Mouse (Mus musculus) forebrain, embryonic 10.5 days (tissue): ENCODE results near the gene Map1a. TPM values are rescaled to one million over a fixed set of nuclear protein-coding genes. Genes with fewer than 3 reads are reported as not detected.

Source experiments
- DNase-seq: peaks from one replicate; pipeline ENCODE4 v3.0.0-alpha.2; 2017; ENCODE audit warnings: low spot score; ENCODE audit errors: extremely low spot score
- H3K27ac ChIP-seq: fragments of 300-500 bp; sonication (generic); 2 replicates; pipeline ENCODE4 v1.5.1; 2016; ENCODE audit warnings: mild to moderate bottlenecking
- H3K27me3 ChIP-seq: fragments of 300-500 bp; sonication (generic); 2 replicates; pipeline ENCODE4 v1.6.1; 2016; ENCODE audit warnings: mild to moderate bottlenecking; ENCODE audit not compliant: poor library complexity, severe bottlenecking
- H3K36me3 ChIP-seq: fragments of 300-500 bp; sonication (generic); replicated peaks from 2 replicates; pipeline ENCODE4 v1.6.1; 2016; ENCODE audit warnings: mild to moderate bottlenecking, moderate library complexity
- H3K4me1 ChIP-seq: fragments of 300-500 bp; sonication (generic); 2 replicates; pipeline ENCODE4 v1.6.1; 2016
- H3K4me3 ChIP-seq: fragments of 300-500 bp; sonication (generic); 2 replicates; pipeline ENCODE4 v1.5.1; 2016; ENCODE audit warnings: mild to moderate bottlenecking, moderate library complexity
- H3K9me3 ChIP-seq: fragments of 300-500 bp; sonication (generic); 2 replicates; pipeline ENCODE4 v1.6.1; 2016; ENCODE audit warnings: mild to moderate bottlenecking, moderate library complexity
- WGBS: fragments of 180-500 bp; shearing (Covaris S2); methylation state at CpG from one replicate; pipeline ENCODE4 v1.1.7; 2016; 5-methylcytosine and 5-hydroxymethylcytosine counted together
- polyA plus RNA-seq: library from polyadenylated mRNA; unstranded; fragments of >200 nt; fragmentation: Nextera tagmentation; extraction: Ambion mirVana; gene quantifications from 2 replicates; pipeline ENCODE4 v1.2.1, GENCODE M21; 2016

The Map1a gene
- polyA plus RNA-seq, 1 experiment from 2014 or later, result 6.6 TPM

DNA sequence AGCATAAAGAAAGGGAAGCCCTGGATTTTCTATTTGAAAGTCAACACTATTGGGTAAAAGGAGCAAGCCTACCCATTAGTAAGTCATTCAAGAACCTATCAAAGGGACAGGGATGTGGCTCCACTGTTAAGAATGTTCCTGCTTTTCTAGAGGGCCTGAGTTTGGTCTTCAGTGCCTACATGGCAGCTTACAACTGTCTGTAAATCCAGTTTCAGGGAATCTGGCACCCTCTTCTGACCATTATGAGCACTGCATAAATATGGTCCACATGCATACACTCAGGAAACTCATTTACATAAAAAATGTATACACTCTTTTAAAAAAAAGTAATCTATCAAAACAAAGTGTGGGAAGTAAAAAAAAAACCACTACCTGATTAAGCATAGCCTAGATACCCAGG lies 49.7 kb downstream of the Map1a start:
- DNase-seq, result no peak
- no peak overlapping the region for H3K27ac ChIP-seq
- H3K27me3 ChIP-seq, result no peaks in the 10 kb centered on the region
- no peaks in the 10 kb centered on the region for H3K4me1 ChIP-seq
- H3K9me3 ChIP-seq, result no peaks in the 10 kb centered on the region
- H3K4me3 ChIP-seq, result no peak overlapping the region
- peaks cover 9% of the 10 kb centered on the region; the same call in 1 of the 2 replicates for H3K36me3 ChIP-seq

DNA sequence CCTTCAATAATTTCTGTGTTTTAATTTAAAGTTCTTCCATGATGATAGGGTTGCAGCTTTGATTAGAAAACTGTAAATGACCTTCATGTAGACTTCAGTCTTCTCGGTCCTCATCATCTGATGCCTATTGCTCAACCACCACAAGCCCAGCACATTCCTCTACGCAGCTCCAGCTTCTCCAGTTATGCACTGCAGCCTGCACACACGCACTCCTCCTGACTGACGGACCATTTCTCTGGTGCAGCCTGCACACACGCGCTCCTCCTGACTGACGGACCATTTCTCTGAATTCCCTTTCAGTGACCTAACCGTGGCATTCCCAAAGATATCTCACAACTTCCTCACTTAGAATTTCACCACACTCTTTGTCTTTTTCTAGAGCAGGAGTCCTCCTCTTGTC lies 63.8 kb downstream of the Map1a start:
- WGBS, result 83% methylated on average over 8 of the region's 8 CpGs
- Histone ChIP-seq H3K9me3 (no peaks in the 10 kb centered on the region), H3K27ac (no peak overlapping the region), H3K36me3 (0 out of 2 replicates have a peak, but pooled peaks cover 3% of the 10 kb centered on the region), H3K27me3 (peaks cover 22% of the 10 kb centered on the region), H3K4me1 (peaks cover 19% of the 10 kb centered on the region), H3K4me3 (no peak overlapping the region)
- DNase-seq, result no peak

DNA sequence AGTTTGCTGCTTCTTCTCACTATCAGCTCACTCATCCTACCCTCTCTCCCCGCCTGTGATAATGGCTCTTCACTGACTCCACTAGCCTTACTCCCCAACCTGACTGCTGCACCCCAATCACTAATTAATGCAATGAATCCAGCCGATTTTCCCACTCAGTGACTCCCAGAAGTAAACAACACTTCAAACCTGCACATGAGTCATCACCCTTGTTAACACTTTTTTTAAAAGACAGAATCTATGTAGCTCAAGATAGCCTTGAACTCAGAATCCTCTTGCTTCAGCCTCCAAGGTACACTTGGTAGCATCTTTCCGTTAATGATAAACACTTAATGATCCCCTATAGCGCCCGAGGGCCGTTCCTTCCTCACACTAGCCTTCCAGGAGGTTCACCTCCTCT lies 65.0 kb downstream of the Map1a start:
- Histone ChIP-seq H3K4me3 (peak overlapping the region; percentile 67), H3K36me3 (0 out of 2 replicates have a peak, but pooled peaks cover 2% of the 10 kb centered on the region), H3K27ac (peak overlapping the region; percentile 93), H3K4me1 (peaks cover 31% of the 10 kb centered on the region), H3K9me3 (no peaks in the 10 kb centered on the region), H3K27me3 (peaks cover 34% of the 10 kb centered on the region)
- 4% methylated on average over 6 of the region's 6 CpGs for WGBS
- no peak for DNase-seq

DNA sequence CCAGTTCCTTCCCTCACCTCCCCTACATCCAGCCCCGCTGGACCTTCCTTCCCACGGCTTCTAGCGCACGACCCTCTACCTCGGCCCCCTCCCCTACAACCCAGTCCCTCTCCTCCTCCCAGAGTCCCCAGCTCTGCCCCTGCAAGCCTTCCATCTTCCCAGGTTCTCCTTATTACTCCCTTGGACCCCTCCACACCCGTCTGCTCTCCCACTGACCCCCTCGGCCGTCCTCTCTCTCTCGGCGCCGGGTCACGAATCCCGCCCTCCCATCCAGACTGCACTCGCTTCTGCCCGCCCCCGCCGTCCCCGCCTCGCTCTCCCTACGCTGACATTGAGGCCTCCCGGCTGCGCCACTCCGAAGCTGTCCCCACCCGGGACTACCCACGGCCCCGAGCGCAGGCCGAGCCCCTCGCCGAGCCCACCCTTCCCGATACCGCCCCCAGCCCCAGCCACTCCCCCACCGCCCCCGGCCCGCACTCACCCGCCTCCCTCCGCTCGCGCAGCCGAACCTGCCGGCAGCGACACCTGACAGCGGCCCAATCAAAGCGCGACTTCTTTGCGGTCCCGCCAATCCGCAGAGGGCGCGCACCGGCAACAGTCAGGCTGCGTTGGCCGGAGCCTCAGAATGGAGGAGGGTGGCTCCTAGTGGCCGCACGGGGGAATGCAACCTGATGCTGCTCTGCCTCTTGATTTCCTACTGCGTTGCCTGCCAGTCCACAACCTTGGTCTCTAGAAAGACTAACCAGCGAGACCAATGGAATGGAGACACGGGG lies 65.6 kb downstream of the Map1a start, which contains the start of gene Ppip5k1:
Ppip5k1 (minus strand) TSS at position 577 of the 773 bp plus-strand sequence.
- peaks cover 32% of the 10 kb centered on the region for H3K4me1 ChIP-seq
- H3K4me3 ChIP-seq, result peak within 1 kb of the TSS; percentile 67
- under 1% methylated on average over 58 of the region's 58 CpGs for WGBS
- H3K9me3 ChIP-seq, result no peaks in the 10 kb centered on the region
- H3K27ac ChIP-seq, result peak within 1 kb of the TSS; percentile 93
- peak; percentile 98 for DNase-seq
- H3K27me3 ChIP-seq, result peaks cover 39% of the 10 kb centered on the region
- H3K36me3 ChIP-seq, result no peaks in the 10 kb centered on the region

DNA sequence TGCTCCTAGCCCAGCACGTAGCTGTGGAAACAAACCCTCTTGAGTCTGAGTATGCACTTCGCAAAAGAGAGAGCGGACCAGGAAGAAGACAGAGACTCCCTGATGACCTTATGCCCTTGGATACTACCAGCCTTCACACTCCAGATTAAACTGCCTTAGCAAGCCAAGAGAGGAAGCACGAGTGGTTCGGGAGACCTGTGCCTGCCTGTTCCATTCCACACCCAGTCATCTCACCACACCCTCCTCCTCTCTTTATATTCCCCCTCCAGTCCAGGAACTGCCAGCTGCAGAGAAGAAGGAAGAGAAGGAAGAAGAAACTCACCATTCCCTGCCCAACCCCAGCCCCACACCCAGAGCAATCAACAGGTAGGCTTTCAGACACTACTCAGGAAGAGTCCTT lies 68.1 kb downstream of the Map1a start, which contains the start of gene Ckmt1:
Ckmt1 (plus strand) TSS at position 221 of the 400 bp plus-strand sequence.
- Histone ChIP-seq H3K27me3 (peaks cover 39% of the 10 kb centered on the region), H3K4me3 (peak within 1 kb of the TSS; percentile 49), H3K9me3 (no peaks in the 10 kb centered on the region), H3K36me3 (no peaks in the 10 kb centered on the region), H3K4me1 (peaks cover 32% of the 10 kb centered on the region), H3K27ac (0 out of 2 replicates have a peak within 1 kb of the TSS, but pooled peaks have one; percentile 41)
- WGBS, result 72% methylated on average over 5 of the region's 5 CpGs
- no peak for DNase-seq

DNA sequence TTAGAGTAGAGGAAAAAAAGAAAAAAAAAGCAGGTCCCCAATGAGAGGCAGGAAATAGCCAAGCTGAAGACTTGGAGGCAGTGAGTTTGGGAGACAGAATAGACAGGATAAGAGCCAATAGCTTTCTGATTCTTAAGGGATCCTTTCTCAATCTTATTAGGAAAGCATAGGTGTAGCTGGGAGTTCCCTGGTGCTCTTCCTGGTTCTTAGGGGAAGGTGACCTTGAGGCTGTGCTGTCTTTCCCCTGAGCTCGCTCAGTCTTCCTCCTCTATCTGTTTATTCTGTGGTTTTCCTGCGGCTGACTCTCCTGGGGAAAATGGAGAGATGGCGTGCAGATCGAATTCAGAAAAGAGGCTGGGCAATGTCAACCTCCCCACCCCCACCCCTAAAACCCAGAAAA lies 68.6 kb downstream of the Map1a start:
- DNase-seq, result no peak
- H3K4me1 ChIP-seq, result peaks cover 32% of the 10 kb centered on the region
- 6% methylated on average over 4 of the region's 4 CpGs for whole genome bisulfite sequencing

DNA sequence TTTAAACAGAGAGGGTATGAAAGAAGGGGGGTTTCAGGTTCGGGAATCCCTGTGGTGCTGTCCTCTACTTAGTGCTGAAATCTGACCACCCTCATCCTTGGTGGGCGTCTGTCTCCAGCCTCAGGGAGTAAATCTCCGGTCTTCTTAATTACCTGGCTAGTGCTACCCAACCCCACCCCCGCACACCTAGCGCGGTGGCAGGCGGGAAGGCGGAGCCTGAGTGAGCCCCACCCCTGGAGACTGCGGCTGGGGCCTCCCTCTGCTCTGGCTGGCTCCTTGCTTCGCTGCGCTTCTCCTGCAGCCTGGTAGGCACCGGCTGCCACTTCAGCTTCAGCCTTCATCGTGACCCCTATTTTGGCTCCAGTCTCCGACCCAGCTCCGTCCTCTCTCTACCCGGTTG lies 69.0 kb downstream of the Map1a start:
- Histone ChIP-seq H3K4me3 (peak overlapping the region; percentile 49), H3K9me3 (no peaks in the 10 kb centered on the region), H3K4me1 (peaks cover 32% of the 10 kb centered on the region), H3K36me3 (no peaks in the 10 kb centered on the region), H3K27me3 (peaks cover 39% of the 10 kb centered on the region), H3K27ac (peak overlapping the region; percentile 41; the same call in 1 of the 2 replicates)
- WGBS, result under 1% methylated on average over 16 of the region's 16 CpGs
- DNase-seq, result peak; percentile 50

More for the DNA sequence above, 68.6 kb downstream of the Map1a start:
- H3K9me3 ChIP-seq, result no peaks in the 10 kb centered on the region
- peak overlapping the region; percentile 49 for H3K4me3 ChIP-seq
- peaks cover 39% of the 10 kb centered on the region for H3K27me3 ChIP-seq
- no peak overlapping the region for H3K27ac ChIP-seq
- H3K36me3 ChIP-seq, result no peaks in the 10 kb centered on the region

DNA sequence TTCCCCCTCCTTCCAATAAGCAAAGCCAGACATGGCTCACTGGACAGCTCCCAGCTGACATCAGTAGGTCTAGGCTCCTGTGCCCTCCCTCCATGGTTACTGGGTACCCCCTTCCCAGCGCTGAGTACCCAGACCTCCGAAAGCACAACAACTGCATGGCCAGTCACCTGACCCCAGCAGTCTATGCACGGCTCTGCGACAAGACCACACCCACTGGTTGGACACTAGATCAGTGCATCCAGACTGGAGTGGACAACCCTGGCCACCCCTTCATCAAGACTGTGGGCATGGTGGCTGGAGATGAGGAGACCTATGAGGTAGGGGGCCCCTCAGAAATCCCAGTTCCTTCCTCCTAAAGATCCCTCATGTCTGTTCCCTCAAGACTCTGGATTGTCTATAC lies 70.1 kb downstream of the Map1a start:
- Histone ChIP-seq H3K27ac (no peak overlapping the region), H3K4me1 (peaks cover 26% of the 10 kb centered on the region), H3K36me3 (no peaks in the 10 kb centered on the region), H3K27me3 (peaks cover 39% of the 10 kb centered on the region), H3K9me3 (no peaks in the 10 kb centered on the region), H3K4me3 (no peak overlapping the region)
- WGBS, result 44% methylated on average over 4 of the region's 4 CpGs
- no peak for DNase-seq

Other genes starting within 250 kb of the Map1a start
- gene Tgm5, start 203.8 kb upstream of the Map1a start, polyA plus RNA-seq, result not detected in 2 replicates
- not detected in 2 replicates for gene Tgm7, start 179.8 kb upstream of the Map1a start, polyA plus RNA-seq
- 24.7 and 25.2 TPM in 2 replicates for gene Adal, start 149.2 kb upstream of the Map1a start, polyA plus RNA-seq
- gene Lcmt2, start 148.9 kb upstream of the Map1a start, polyA plus RNA-seq, result 19.1 and 21.6 TPM in 2 replicates
- 88.0 and 89.4 TPM in 2 replicates for gene Tubgcp4, start 118.9 kb upstream of the Map1a start, polyA plus RNA-seq
- gene Zscan29, start 118.5 kb upstream of the Map1a start, polyA plus RNA-seq, result 12.4 and 14.6 TPM in 2 replicates
- 134 and 144 TPM in 2 replicates for gene Trp53bp1, start 18.2 kb upstream of the Map1a start, polyA plus RNA-seq
- 10.1 and 11.0 TPM in 2 replicates for gene Ppip5k1, start 65.8 kb downstream of the Map1a start, polyA plus RNA-seq
- 2.2 and 3.9 TPM in 2 replicates for gene Ckmt1, start 68.1 kb downstream of the Map1a start, polyA plus RNA-seq
- not detected in 2 replicates for gene Strc, start 97.6 kb downstream of the Map1a start, polyA plus RNA-seq
- gene Pdia3, start 124.2 kb downstream of the Map1a start, polyA plus RNA-seq, result 578 and 630 TPM in 2 replicates
- gene Catsper2, start 124.2 kb downstream of the Map1a start, polyA plus RNA-seq, result 1.5 and 2.0 TPM in 2 replicates
- 4.3 and 5.0 TPM in 2 replicates for gene Ell3, start 154.7 kb downstream of the Map1a start, polyA plus RNA-seq
- 449 TPM in 2 replicates for gene Serf2, start 159.6 kb downstream of the Map1a start, polyA plus RNA-seq
- gene Hypk, start 163.7 kb downstream of the Map1a start, polyA plus RNA-seq, result 142 and 161 TPM in 2 replicates
- 0.15 and 0.27 TPM in 2 replicates for gene Serinc4, start 167.2 kb downstream of the Map1a start, polyA plus RNA-seq
- 53.5 and 53.7 TPM in 2 replicates for gene Mfap1b, start 184.5 kb downstream of the Map1a start, polyA plus RNA-seq
- gene Mfap1a, start 217.1 kb downstream of the Map1a start, polyA plus RNA-seq, result 27.9 and 29.5 TPM in 2 replicates
- gene Wdr76, start 217.1 kb downstream of the Map1a start, polyA plus RNA-seq, result 15.0 and 15.8 TPM in 2 replicates